Mouse (Mus musculus) hindbrain, embryonic 11.5 days (tissue): ENCODE measurements at regions not wholly inside any gene's neighbourhood (a gene's known extent, or its start where the extent isn't known, plus 50 kb on each side); places are given as distances from the start of the nearest gene placed in this dataset.

ENCODE experiments used
- ATAC-seq: fragments of 200-750 bp; cut with Nextera tagmentation; 2 replicates; pipeline ENCODE4 v1.8.0; 2017; ENCODE audit warnings: mild to moderate bottlenecking, moderate TSS enrichment, moderate library complexity; ENCODE audit not compliant: low FRiP score
- DNase-seq: peaks from one replicate; pipeline ENCODE4 v3.0.0-alpha.2; 2015; ENCODE audit warnings: low spot score
- H3K27ac ChIP-seq: fragments of 300-500 bp; sonication (generic); 2 replicates; pipeline ENCODE4 v1.5.1; 2014; ENCODE audit warnings: mild to moderate bottlenecking, low read depth, low read length
- H3K27me3 ChIP-seq: fragments of 300-500 bp; sonication (generic); 2 replicates; pipeline ENCODE4 v1.6.1; 2014; ENCODE audit warnings: mild to moderate bottlenecking, low read length, moderate library complexity, mixed read lengths; ENCODE audit not compliant: control insufficient read depth, insufficient read depth
- H3K36me3 ChIP-seq: fragments of 300-500 bp; sonication (generic); 2 replicates; pipeline ENCODE4 v1.6.1; 2014; ENCODE audit warnings: mild to moderate bottlenecking, low read length, moderate library complexity, mixed read lengths; ENCODE audit not compliant: control insufficient read depth, insufficient read depth
- H3K4me1 ChIP-seq: fragments of 300-500 bp; sonication (generic); replicated peaks from 2 replicates; pipeline ENCODE4 v1.6.1; 2014; ENCODE audit warnings: low read length, mixed read lengths; ENCODE audit not compliant: control insufficient read depth, insufficient read depth
- H3K4me2 ChIP-seq: fragments of 300-500 bp; sonication (generic); replicated peaks from 2 replicates; pipeline ENCODE4 v1.6.1; 2014; ENCODE audit warnings: mild to moderate bottlenecking, low read depth, low read length
- H3K4me3 ChIP-seq: fragments of 300-500 bp; sonication (generic); 2 replicates; pipeline ENCODE4 v1.5.1; 2014; ENCODE audit warnings: low read depth, low read length
- H3K9ac ChIP-seq: fragments of 300-500 bp; sonication (generic); 2 replicates; pipeline ENCODE4 v1.6.1; 2014; ENCODE audit warnings: low read depth, low read length
- H3K9me3 ChIP-seq: fragments of 300-500 bp; sonication (generic); 2 replicates; pipeline ENCODE4 v1.6.1; 2016; ENCODE audit warnings: low read length; ENCODE audit not compliant: control insufficient read depth
- WGBS: fragments of 180-500 bp; shearing (Covaris S2); extraction: QIAGEN DNeasy Blood & Tissue Kit; methylation state at CpG from one replicate; pipeline ENCODE4 v1.1.7; 2014; 5-methylcytosine and 5-hydroxymethylcytosine counted together

GRCm38 (mm10) chr13:5964626-5965025, 103.3 kb downstream of the Klf6 start:
- Histone ChIP-seq H3K27ac (no peak overlapping the region), H3K4me3 (no peak overlapping the region), H3K36me3 (no peaks in the 10 kb centered on the region), H3K4me2 (no peak overlapping the region), H3K9me3 (no peaks in the 10 kb centered on the region), H3K4me1 (no peaks in the 10 kb centered on the region), H3K9ac (no peak overlapping the region), H3K27me3 (no peaks in the 10 kb centered on the region)
- DNase-seq = no peak
- WGBS = 82% methylated on average over 1 of the region's 1 CpGs
- ATAC-seq = no peak

DNA sequence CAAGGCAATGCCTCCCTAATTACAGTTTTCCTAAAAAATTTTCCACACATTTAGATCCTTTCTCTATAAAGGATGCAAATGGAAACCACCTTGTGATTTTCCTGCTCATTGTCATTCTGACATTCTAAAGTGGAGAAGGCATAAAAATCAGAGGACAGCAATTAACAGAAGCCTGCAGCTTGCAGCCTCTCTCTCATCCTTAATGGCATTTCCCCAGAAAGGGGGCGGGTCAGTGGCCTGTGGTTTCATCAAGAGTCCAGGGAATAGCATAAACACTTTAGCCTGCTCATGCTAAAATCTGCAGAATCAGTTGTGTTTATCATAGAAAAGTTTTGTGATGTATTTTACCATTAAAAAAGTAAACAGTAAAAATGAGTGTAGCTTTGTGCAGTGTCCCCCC, 117.3 kb downstream of the Klf6 start:
- no peak for ATAC-seq
- Histone ChIP-seq H3K4me1 (no peaks in the 10 kb centered on the region), H3K4me3 (no peak overlapping the region), H3K27ac (no peak overlapping the region), H3K9ac (no peak overlapping the region), H3K36me3 (no peaks in the 10 kb centered on the region), H3K27me3 (no peaks in the 10 kb centered on the region), H3K9me3 (no peaks in the 10 kb centered on the region), H3K4me2 (no peak overlapping the region)
- WGBS = 90% methylated on average over 1 of the region's 1 CpGs
- DNase-seq = no peak

DNA sequence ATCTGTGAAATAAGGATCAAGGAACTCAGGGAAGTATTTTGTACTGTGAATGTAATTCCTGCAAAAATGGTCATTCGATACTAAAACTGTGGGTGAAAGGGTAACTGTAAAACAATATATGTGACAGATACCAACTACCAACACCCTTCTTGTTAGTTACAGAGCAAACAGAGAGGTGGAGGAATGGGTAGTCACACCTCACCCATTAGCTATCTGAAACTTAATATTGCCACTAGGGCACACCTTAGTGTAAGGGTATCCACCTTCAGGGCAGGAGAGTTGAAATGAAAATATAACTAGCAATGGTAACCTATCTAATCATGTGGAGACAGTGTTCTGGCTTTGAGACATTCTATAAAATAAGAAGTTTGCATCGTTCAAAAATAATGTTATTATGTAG, 126.2 kb downstream of the Klf6 start:
- H3K27me3 ChIP-seq = no peaks in the 10 kb centered on the region
- no peaks in the 10 kb centered on the region for H3K36me3 ChIP-seq
- ATAC-seq (no peak), DNase-seq (no peak)
- no peak overlapping the region for H3K27ac ChIP-seq
- WGBS = 95% methylated on average over 2 of the region's 2 CpGs
- no peak overlapping the region for H3K9ac ChIP-seq
- no peak overlapping the region for H3K4me3 ChIP-seq
- H3K4me2 ChIP-seq = no peak overlapping the region
- H3K9me3 ChIP-seq = no peaks in the 10 kb centered on the region
- no peaks in the 10 kb centered on the region for H3K4me1 ChIP-seq

GRCm38 (mm10) chr13:5988407-5988806, 127.1 kb downstream of the Klf6 start:
- Histone ChIP-seq H3K36me3 (no peaks in the 10 kb centered on the region), H3K27ac (no peak overlapping the region), H3K9me3 (no peaks in the 10 kb centered on the region), H3K27me3 (no peaks in the 10 kb centered on the region), H3K9ac (no peak overlapping the region), H3K4me3 (no peak overlapping the region), H3K4me2 (no peak overlapping the region), H3K4me1 (no peaks in the 10 kb centered on the region)
- 89% methylated on average over 7 of the region's 7 CpGs for WGBS
- no peak for DNase-seq
- ATAC-seq = no peak

DNA sequence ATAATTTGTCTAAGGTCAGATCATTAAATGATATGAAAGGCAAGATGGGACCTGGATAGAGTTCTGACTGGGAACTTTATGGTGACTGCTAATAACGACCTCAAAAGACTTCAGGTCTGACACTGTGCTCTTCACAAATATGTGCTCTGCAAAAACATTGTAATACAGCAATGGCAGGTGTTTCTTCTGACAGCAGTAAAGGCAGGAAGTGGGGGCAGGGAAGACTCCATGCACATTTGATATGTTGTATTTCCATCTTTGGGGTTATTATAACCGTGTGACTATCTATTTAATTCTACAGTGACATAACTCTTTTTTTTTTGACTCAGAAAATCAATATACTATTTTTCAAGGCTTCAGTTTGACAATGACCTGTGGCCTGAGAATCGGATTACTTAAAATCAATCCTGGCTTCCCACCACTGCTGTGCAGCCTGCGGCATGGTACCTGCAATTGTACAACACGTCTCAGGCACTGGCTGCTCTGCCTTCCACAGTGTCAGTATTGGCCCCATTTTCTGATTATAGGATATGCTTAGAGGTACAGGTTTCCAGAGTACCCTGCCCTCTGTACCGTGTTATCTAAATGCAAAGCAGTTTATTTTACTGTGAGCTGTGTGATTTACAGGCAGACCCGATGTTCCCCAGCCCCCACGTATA, 139.4 kb downstream of the Klf6 start:
- no peaks in the 10 kb centered on the region for H3K36me3 ChIP-seq
- H3K4me2 ChIP-seq = no peak overlapping the region
- ATAC-seq = 0 out of 2 replicates have a peak, but pooled peaks have one; percentile 40
- no peak overlapping the region for H3K27ac ChIP-seq
- no peak overlapping the region for H3K4me3 ChIP-seq
- no peak overlapping the region for H3K9ac ChIP-seq
- no peaks in the 10 kb centered on the region for H3K9me3 ChIP-seq
- no peaks in the 10 kb centered on the region for H3K4me1 ChIP-seq
- 80% methylated on average over 8 of the region's 8 CpGs for WGBS
- no peaks in the 10 kb centered on the region for H3K27me3 ChIP-seq
- DNase-seq = no peak

DNA sequence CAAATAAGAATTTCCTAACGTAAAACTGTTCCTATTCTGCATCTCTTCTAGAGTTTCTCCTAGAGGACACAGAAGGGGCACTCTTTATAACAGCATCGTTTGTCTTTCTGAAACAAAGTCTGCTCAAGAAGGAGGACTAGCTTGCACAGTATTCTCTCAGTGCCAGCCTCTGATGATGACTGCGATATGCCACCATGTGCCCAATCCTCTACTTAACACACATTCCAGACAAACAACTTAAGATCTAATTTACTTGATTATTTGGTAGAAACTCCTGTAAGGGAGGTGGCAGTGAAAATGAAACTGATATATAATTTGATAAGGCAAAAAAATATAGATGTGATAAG, 139.9 kb downstream of the Klf6 start:
- no peaks in the 10 kb centered on the region for H3K27me3 ChIP-seq
- no peak overlapping the region for H3K27ac ChIP-seq
- H3K4me3 ChIP-seq = no peak overlapping the region
- H3K36me3 ChIP-seq = no peaks in the 10 kb centered on the region
- no peak overlapping the region for H3K9ac ChIP-seq
- ATAC-seq (no peak), DNase-seq (no peak)
- H3K4me2 ChIP-seq = no peak overlapping the region
- 85% methylated on average over 3 of the region's 3 CpGs for WGBS
- no peaks in the 10 kb centered on the region for H3K9me3 ChIP-seq
- no peaks in the 10 kb centered on the region for H3K4me1 ChIP-seq

GRCm38 (mm10) chr13:6005901-6006300, 144.6 kb downstream of the Klf6 start:
- H3K9ac ChIP-seq = no peak overlapping the region
- H3K4me1 ChIP-seq = no peaks in the 10 kb centered on the region
- WGBS = 95% methylated on average over 6 of the region's 6 CpGs
- ATAC-seq (no peak), DNase-seq (no peak)
- H3K4me2 ChIP-seq = no peak overlapping the region
- no peaks in the 10 kb centered on the region for H3K27me3 ChIP-seq
- H3K27ac ChIP-seq = no peak overlapping the region
- H3K36me3 ChIP-seq = no peaks in the 10 kb centered on the region
- no peak overlapping the region for H3K4me3 ChIP-seq
- no peaks in the 10 kb centered on the region for H3K9me3 ChIP-seq

DNA sequence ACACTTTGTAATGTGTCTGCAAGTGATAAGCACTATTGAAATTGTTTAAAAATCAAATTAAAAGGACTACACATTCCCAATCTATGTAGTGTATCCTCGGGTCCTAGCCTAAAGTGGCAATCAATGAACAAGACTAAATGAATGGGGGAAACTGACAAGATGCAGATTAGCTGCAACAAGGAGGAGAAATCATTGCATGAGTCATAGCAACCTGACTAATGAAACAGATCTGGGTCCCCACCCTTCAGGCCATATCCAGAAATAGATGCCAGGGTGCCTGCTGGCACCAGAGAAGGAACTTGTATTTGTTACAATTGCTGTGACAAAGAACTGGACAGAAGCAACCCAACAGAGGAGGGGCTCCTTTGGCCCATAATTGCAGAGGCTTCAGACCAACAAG, 148.4 kb downstream of the Klf6 start:
- Histone ChIP-seq H3K4me3 (no peak overlapping the region), H3K27ac (no peak overlapping the region), H3K27me3 (no peaks in the 10 kb centered on the region), H3K9me3 (no peaks in the 10 kb centered on the region), H3K4me1 (no peaks in the 10 kb centered on the region), H3K4me2 (no peak overlapping the region), H3K9ac (no peak overlapping the region), H3K36me3 (no peaks in the 10 kb centered on the region)
- WGBS = 83% methylated on average over 1 of the region's 1 CpGs
- DNase-seq (no peak), ATAC-seq (no peak)

GRCm38 (mm10) chr13:6027207-6027606, 165.9 kb downstream of the Klf6 start:
- ATAC-seq (no peak), DNase-seq (no peak)
- H3K4me1 ChIP-seq = no peaks in the 10 kb centered on the region
- no peak overlapping the region for H3K4me2 ChIP-seq
- no peaks in the 10 kb centered on the region for H3K27me3 ChIP-seq
- no peak overlapping the region for H3K27ac ChIP-seq
- no peaks in the 10 kb centered on the region for H3K9me3 ChIP-seq
- no peak overlapping the region for H3K4me3 ChIP-seq
- no peaks in the 10 kb centered on the region for H3K36me3 ChIP-seq
- H3K9ac ChIP-seq = no peak overlapping the region
- 88% methylated on average over 4 of the region's 4 CpGs for WGBS
